Mouse (Mus musculus) ES-E14 (cell line): ENCODE measurements at regions not wholly inside any gene's neighbourhood (a gene's known extent, or its start where the extent isn't known, plus 50 kb on each side); places are given as distances from the start of the nearest gene placed in this dataset.

Experiments
- CHD2 ChIP-seq: IDR thresholded peaks from 2 replicates; pipeline ENCODE4 v1.6.1; 2014; ENCODE audit warnings: mild to moderate bottlenecking, low read depth, low read length, inconsistent platforms
- MAFK ChIP-seq: IDR thresholded peaks from 2 replicates; pipeline ENCODE4 v1.6.1; 2014; ENCODE audit warnings: mild to moderate bottlenecking, low read depth, low read length, inconsistent platforms; ENCODE audit not compliant: insufficient read depth
- ZC3H11A ChIP-seq: IDR thresholded peaks from 2 replicates; pipeline ENCODE4 v1.6.1; 2012; ENCODE audit warnings: low read depth, mild to moderate bottlenecking, inconsistent platforms, low read length, borderline replicate concordance
- ZNF384 ChIP-seq: IDR thresholded peaks from 2 replicates; pipeline ENCODE4 v1.6.1; 2012; ENCODE audit warnings: low read depth, low read length, inconsistent platforms

GRCm38 (mm10) chr9:33152186-33152585, 516.2 kb downstream of the Ets1 start:
- TF ChIP-seq ZC3H11A (no peak), ZNF384 (no peak), MAFK (no peak), CHD2 (no peak)
